Mouse (Mus musculus): ENCODE measurements around the gene Cyp24a1.

Cyp24a1 gene

DNA sequence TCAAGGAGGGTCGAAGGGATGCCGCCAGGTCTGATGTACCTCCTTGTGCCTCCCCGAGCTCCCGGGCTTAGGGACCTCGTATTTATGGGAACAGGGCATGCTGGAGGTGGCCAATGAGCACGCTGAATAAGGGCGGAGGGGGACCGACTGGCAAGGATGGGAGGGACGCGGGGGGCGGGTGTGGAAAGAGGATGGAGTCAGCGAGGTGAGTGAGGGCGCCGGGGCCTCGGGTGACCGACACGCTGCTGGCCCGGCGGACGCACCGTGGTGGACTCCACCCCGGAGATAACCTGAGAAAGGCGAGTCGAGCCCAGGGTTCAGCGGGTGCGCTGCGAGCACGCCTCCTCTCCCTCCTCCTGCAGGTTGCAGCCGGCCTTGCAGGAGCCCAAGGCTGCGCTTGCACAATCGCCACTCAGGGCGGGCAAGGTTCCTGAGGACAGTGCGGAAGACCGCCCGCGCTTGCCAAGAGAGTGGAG is at the start of gene Cyp24a1:
Gene Cyp24a1 (minus strand): TSS at position 55 of the 476 bp plus-strand sequence.
- DNase-seq (ENCODE audit: low read depth) = no peak

DNA sequence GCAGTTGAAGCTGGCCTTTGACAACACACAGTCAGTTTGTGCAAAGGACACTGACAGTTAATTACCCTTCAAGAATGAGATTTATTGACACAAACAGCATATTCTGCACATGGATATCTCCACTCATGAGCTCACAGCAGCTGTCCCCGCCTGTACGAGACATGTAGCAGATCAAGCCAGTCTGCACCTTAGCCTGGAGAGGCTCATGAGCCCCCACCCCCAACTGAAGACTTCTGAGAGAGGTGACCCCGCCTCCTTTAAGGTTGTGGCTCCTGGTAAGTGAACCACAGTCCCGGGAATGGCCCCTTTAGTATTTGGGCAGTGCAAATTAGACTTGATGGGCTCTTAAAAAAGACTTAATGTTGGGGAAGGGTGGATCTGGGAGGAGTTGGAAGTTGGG is 48.8 kb upstream of the Cyp24a1 start:
- DNase-seq (ENCODE audit: low read depth) = no peak

DNA sequence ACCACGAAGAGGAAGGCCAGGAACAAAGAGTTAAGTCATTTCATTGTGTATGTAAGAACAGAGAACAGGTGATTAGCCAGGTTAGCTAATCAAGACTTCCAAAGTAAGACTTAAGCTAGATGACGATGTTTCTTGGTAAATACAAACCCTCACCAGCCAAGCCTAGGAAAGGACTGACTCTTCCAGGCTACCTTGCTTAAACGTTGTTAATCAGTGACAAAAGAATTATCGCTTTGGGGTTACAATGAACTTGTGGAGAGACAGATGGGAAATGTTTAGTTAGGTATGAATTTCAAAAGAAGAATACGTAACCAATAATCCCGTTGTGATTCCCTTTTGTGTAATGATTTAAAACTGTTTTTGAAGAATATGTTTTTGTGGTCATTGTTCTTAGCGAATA is 48.0 kb upstream of the Cyp24a1 start:
- DNase-seq (ENCODE audit: low read depth) = no peak

DNA sequence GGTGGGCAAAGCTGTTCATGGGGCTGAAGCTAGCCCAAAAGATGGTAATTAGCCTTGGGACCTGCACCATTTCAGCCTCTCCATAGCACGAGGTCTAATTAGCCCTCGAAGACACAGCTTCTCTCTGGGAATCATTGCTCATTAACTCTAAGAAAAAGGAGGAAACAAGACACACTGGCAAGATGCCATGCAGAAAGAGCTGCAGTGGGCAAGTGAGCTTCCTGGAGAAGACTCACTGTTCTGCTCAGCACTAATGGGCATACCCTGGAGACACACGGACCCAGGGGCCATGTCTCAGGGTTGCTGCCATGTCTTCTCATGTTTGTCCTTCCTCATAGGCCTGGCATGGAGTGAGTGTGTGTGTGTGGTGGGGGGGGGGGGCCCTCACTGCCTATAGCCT is 47.2 kb upstream of the Cyp24a1 start:
- no peak for DNase-seq (ENCODE audit: low read depth)

DNA sequence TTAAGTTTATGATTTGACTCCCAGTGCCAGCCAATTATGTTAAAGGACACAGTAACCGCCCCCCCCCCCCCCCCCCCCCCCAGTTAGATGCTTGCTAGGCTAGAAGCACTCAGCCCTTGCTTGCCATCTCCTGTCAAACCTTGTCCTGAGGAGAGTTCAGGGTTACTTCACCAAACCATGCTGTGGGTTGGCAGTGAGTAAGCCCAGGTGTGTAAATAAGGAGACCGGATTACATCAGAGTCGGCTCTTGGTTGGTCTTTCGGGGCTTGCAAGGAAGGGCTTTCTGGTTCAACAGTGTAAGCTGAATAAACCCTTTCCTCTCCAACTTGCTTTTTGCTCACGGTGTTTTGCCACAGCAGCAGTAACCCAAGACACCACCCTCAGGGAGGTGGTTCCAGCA is 46.7 kb upstream of the Cyp24a1 start:
- DNase-seq (ENCODE audit: low read depth) = no peak

DNA sequence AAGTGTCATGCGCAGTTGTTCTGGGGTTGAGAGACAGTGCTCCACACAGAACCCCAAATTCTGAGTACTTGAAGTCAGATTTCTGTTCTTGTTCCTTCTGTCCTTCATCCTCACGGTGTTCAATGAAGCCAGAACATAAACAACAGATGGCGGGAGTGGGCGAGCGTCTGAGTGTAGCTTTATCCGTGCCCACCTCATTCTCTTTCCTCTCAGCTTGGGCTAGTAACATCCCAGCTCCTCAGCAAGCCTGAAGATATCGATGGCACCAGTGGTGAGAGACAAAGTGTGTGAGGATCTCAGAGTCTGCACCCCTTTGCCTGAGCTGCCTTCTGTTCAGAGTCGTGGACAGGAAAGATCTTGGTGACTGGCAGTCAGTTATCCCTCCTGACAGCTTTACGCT is 42.3 kb upstream of the Cyp24a1 start:
- no peak for DNase-seq (ENCODE audit: low read depth)

DNA sequence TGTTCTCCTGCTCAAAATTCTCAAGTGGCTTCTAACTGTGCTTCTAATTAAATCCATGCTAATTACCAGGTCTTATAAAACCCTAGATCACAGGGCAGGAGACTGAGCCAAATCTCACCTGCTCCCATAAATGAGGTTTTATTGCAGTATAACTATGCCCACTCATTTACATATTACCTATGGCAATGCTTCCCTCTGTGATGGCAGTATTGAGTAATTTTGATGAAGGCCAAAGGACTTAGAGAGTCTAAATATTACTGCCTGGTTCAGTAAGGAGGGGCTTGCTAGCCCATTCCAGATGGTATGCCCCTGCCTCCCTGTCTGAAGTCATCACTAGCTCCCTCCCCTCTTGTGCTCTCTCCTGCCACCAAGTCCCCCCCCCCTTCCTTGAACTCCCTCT is 38.9 kb upstream of the Cyp24a1 start:
- DNase-seq (ENCODE audit: low read depth) = no peak

DNA sequence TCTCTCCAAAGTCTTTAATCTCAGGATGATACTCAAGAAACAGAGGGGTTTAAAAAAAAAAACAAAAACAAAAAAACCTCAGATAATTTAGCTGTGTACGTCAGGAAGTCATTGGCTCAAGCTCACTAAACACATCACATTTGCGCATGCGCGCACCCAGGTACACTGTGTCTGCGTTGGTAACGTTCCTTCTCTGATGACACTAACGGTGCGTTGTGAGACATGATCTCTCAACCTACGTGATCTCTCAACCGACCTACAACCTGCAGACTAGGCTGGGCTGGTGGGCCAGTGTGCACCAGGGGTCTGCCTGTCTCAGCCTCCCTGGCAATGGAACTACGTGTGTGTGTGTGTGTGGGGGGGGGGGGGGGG is 37.8 kb upstream of the Cyp24a1 start:
- DNase-seq (ENCODE audit: low read depth) = no peak

DNA sequence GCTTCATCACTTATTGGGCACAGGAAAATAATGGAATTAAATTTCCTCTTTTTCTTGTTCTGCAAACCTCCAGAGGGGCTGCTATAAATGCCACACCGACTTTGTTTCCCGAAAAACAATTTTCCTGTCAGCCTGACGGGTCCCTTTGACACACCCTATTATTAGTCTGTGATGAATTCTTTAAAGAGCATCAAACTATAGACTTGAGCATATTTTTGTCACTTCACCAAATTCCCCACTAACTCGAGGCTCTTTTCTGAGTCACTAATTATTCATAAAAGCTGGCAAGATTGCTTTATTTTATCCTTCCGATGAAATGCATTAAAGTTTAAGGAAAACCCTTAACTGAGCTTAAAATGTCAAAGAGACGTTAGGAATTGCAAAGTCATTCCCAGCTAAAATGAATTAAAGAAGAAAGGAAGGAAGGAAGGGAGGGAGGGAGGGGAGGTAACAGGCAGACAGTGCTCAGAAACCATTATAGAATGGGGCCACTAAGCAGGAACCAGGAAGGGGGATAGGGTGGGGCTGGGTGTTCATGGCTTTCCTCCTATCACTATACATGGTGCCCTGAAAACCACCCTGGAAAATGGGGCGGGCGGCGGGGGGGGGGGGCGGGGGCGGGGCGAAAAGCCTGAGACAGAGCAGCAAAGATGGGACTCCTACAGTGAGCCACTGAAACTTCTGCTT is 37.3 kb upstream of the Cyp24a1 start:
- no peak for DNase-seq (ENCODE audit: low read depth)

DNA sequence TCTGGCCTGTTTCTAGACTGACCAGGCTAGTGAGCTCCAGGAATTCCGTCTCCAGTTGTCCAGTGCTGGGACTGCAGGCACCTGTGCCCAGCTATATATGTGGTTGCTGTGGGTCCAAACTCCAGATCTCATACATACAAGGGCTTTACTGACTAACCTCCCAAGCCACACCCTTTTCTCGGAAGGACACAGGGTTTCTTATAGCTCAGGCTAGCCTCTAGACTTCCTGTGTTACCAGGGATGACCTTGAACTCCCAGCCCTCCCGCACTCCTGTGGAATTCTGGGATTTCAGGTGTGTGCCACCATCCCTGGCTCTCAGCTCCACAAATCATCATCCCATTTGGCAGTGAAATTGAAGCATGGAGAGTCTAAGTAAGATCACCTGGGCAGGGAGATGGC is 33.3 kb upstream of the Cyp24a1 start:
- no peak for DNase-seq (ENCODE audit: low read depth)

DNA sequence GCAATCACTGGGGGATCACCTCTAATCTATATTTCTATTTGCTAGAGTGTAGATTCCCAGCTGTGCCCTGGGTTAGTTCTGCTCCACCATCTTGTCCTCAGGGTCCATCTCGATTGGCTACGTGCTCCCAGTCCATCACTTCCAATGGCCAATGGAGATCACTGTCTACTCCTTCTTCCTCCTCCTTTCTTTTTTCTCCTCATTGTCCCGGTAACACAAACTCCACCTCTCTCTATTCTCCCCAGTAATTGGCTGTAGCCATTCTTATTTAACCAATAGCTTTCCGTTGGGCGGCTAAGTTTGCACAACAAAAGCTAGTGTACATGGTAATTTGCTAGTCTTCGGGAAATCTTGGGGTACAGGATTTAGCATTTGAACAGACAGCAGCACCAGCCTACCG is 32.8 kb upstream of the Cyp24a1 start:
- no peak for DNase-seq (ENCODE audit: low read depth)

DNA sequence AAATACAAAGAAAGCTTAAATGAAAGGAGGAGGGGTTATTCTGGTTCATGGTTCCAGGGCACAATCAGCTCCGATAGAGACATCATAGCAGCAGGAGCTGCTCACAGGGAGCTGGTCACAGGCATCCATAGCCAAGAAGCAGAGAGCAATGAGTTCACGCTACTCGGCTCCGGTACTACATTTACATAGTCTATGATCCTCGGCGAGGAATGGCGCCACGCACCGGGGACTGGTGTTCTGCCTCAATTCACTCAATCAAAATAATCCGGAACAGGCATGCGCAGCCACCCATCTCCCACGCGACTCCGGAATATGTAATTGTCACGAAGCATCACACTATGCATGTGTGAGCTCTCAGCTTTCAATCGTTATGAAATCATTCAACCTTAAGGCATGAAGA is 31.1 kb upstream of the Cyp24a1 start:
- DNase-seq (ENCODE audit: low read depth) = no peak

DNA sequence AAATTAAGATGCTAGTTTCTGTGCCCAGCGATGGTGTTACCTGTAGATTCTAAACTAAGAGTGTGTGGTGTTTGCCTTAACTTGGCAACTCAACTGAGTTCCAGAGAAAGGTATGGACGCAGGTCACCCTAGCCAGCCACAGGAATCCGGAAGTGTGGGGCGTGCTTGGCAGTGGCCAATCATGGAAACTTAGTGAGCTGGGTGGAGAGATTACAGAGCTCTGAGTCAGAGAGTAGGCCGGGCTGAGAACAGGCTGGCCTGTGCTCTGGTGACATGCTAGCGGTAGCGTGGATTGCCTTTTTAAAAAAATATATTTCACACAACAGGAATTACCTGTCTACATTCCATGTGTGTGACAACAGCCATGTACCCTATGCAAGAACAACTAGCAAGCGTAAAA is 29.6 kb upstream of the Cyp24a1 start:
- no peak for DNase-seq (ENCODE audit: low read depth)

DNA sequence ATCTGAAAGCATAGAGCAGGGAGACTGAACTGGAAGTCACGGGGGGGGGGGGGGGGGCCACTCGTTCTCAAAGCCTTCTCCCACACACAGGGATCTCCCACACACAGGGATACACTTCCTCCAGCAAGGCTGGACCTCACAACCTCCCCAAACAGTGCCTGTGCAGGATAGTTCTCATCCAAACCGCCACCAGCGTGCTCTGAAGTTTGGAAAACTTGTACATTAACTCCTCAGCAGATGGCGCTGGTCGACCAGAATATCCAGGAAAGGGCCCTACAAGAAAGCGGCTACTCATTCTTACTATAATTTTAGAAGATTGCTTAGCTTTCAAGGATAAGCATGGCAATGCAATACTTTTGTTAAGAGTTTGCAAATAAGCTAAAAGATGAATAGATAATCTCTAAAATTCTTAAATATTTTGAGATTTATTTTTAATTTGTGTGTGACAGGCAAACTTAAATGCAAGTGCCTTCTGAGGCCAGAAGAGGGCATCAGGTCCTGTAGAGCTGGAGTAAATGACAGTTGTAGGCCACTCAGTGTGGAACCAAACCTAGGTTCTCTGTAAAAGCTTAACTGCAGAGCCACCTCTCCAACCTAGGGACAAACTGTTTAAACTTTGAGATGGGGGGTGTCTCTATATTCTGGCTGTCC is 23.5 kb upstream of the Cyp24a1 start:
- peak; percentile 40 for DNase-seq (ENCODE audit: low read depth)

DNA sequence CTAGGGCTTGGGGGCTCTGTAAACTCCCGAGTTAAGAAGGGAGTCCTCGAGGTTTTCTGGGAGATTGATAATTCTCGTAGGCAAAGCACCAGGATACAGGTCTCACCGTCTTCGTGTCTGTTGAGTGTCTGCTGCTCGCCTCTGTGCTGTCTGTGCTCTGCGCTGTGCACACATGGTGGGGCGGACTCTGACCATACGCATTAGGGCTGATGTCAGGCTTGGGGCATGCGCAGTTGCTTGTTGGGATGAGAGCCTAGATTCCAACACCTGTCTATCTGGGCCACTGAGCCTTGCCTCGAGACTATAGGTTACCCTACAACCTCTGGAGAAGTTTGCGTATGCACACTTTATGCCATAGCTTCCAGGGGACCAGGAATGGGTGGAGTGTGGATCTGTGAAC is 16.8 kb upstream of the Cyp24a1 start:
- DNase-seq (ENCODE audit: low read depth) = no peak

DNA sequence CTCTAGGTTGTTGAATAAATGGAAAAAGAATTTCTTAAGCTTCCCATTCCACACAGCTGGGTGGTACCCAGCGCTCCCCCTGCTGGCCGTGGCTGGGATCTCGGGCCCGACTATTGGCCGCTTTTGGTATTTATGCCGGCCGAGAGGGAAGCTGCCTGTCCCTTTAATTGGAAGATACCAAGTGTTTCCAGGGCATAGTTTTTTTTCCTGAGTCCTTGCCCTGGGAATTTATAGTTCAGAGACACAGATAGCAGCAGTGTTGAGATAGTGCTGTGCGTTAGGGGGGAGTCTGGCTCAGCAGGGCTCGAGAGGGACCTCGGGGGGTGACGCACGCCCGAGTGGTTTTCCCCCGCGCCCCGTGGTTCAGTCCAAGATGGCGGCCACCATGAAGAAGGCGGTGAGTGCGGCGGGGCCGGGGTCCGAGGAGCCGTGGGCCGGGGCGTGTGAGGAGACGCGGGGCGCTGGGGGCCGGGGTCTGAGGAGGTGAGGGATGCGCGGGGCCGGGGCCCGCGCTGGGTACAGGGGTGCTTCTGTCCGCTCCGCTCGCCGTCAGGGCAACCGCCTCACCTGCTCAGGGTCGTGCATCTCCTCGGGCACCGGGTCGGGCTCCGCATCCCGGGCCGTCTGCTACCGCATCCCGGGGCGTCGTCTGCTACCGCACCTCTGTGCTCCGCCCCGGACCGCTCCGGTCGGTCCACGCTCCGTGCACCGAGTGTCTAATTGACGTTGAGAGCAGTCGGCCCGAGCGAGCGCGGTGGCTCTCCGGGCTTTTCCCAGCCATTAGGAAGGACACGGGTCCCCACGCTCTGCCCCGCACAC is 14.3 kb upstream of the Cyp24a1 start:
- DNase-seq (ENCODE audit: low read depth) = peak; percentile 78

DNA sequence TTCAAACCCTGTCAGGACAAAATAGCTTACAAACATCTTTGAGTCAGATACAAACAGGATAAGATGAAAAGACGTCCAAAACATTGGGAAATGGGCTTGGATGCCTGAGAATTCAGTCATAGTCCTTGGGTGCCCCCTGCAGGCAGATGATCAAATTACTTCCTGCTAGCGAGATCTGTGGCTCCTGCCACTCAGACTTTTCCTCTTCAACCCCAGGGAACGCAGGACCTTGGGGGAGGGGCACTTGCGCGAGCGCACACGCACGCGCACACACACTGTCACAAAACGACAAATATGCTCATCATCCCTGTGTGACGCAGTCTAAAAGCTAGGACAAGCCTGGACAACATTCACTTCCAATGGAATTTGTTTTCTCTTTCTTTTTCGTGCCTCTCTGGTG is 11.9 kb upstream of the Cyp24a1 start:
- DNase-seq (ENCODE audit: low read depth) = peak; percentile 70

DNA sequence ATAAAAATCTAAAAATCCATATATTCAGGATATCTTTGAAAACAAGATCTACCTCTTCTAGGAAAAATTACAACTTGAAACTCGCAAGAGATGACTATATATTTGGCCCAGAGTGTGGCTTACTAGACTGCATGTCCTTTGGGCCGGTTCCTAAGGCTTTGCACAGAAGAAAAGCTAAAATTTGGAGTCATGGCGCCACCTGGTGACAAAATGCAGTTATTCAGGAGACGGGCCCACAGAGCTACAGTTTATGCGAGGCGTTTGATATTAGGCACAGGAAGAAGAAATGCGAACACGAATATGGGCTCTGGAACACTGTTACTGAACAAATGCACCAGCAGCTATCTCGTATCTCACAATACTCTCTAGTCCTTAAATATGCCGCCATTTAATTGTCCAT is 10.8 kb upstream of the Cyp24a1 start:
- DNase-seq (ENCODE audit: low read depth) = peak; percentile 66

DNA sequence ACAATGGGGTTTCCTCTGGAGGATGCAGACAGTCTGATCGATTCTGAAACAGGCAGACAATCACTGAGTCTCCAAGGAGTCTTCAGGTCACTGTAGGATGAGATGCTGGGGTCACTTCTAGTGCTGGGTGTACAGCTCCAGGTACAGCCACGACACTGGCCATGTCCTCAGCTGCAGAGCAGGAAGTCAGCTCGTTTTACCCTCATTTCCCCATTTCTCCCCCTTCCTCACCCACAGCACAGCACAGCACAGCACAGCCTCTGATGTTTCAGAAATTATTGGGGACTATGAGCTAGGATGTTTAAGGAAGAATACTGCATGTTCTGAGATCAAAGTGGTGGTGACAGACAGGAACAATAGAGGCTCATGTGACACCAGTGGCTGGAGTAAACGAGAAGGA is 7.0 kb upstream of the Cyp24a1 start:
- no peak for DNase-seq (ENCODE audit: low read depth)

DNA sequence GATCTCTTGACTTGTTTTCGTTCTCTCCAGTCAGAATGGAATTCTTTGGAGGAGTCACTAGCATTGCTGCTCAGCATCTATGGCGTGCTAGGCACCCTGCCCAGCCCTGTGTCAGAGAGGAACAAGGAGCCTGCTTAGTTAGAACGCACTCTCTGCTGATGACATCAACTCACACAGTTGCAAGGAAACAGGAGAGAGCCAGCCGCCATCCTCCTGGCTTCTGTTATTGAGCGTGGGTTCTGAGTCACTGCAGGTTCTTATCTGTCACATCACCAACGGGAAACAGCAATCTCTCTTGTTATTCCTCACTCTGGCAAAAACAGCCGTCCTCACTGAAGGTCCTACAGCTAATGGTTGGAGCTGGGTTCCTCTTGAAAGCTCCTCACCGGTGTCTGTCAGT is 6.4 kb upstream of the Cyp24a1 start:
- no peak for DNase-seq (ENCODE audit: low read depth)

DNA sequence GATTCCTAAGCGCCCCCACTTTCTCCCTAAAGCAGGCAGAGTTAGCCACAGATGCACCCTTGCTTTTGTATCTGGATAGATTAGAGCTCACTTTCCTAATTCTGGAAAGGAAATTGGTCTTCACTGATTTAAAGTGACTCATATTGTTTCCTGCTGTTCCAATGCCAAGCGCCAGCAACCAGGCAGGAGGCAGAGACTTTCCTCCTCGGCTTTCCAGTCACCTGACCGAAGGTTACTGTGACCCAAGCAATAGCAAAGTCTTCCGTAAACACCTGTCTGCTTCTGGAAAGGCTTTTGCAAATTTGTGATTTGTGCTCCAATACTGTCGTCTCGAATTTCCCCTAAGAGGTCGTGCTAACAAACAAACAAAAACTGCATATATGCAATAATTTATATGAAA is 1.1 kb upstream of the Cyp24a1 start:
- DNase-seq (ENCODE audit: low read depth) = no peak

DNA sequence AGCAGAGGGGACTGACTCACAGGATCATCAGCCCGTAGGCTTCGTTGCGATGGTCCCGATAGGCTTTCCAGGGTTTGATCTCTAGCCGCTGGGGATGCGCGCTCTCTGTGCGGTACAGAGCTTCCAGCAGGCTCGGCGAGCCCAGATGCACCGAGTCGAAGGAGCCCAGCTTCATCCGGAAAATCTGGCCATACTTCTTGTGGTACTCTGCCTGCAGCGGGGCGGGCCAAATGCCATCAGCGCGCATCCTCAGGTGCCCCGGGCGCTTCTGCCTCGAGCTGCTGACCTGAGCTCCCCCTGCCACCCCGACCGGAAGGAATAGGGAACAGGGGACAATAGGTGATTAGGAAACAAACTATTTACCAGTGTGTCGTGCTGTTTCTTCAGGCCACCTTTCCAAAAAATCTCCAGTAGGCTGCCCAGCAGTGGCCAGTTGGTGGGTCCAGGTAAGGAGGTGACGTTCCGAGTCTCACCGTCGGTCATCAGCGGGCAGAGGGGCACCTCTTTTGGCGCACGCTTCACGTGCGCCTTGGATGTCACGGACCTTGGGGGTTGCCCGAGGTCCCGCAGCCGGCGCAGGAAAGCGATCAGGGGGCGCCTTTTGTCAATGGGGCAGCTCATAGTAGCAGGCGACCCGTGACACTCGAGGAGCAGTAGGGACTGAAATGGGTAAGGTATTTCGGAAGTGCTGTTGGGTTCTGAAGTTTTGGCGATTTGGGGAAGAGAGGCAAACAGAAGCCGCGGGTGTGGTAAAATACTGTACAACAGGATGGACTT is 603 bp downstream of the Cyp24a1 start, which contains the start of gene Pfdn4:
Gene Pfdn4 (plus strand): TSS at position 275 of the 777 bp plus-strand sequence.
- DNase-seq (ENCODE audit: low read depth) = no peak

Measured in c-Kit-positive CD71-positive TER-119-negative erythroid progenitor cells, embryonic 14.5 days (primary cell).